Mouse (Mus musculus): ENCODE data around the gene Rasgef1a.
A peak's percentile ranks its signal among the peaks of the same experiment; 100 is the strongest.

Rasgef1a gene

DNA sequence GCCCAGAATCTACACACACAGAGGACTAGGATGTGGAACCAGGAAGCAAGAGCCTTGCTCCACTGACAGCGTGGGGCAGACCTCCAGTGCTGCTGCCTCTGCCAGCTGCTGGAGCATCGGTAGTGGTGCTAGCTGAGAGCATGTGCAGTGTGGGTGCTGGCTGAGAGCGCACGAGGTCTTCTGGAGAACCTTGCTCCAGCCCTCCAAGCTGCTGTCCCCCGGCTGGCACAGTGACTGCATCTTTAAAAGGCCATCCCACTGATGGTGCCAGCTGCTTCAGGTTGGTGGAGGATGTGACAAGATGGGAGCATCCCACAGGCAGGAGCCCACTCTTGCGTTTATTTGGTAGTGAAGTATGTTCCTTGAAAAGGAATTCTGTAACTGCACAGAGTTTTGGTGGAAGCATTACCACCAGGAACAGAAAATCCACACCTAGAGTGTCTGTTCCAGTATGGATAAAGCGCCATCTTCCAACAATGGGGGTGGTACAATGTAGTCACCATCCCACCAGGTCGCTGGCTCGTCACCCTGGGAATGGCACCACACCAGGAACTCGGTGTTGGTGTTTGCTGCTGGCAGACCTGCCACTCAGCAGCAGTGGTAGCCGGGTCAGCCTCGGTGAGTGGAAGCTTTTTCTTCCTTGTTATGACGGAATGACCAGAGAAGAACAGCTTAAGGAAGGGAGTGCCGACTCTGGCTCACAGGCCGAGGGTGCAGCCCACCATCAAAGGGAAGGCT lies 11.8 kb downstream of the Rasgef1a start:
- DNase-seq (ENCODE audit: inconsistent age in 2 of 2, low spot score in 1 of 2), result no peak

DNA sequence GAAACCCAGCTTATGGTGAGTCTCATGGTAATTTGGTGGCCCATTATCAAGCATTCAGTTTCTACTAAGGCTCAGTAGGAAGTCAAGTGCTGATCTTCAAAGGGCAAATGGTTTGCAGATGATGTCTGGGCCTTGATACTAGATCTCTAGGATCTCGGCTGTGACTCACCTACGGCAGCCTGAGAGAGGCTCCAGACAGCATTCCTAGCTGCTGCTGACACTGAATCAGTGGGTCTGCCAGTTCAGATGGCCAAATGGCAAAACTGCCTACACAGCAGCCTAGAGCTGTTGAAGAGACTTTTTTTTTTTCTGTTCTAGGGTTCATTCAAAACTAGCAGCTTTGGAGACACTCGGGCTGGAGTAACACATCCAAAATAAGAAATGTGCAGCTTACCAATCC lies 15.8 kb downstream of the Rasgef1a start:
- no peak for DNase-seq (ENCODE audit: inconsistent age in 2 of 2, low spot score in 1 of 2)

GRCm38 (mm10) chr6:118031467-118031866 lies 20.2 kb downstream of the Rasgef1a start:
- DNase-seq (ENCODE audit: inconsistent age in 2 of 2, low spot score in 1 of 2), result no peak

GRCm38 (mm10) chr6:118035639-118036038 lies 24.4 kb downstream of the Rasgef1a start:
- DNase-seq (ENCODE audit: inconsistent age in 2 of 2, low spot score in 1 of 2), result no peak

DNA sequence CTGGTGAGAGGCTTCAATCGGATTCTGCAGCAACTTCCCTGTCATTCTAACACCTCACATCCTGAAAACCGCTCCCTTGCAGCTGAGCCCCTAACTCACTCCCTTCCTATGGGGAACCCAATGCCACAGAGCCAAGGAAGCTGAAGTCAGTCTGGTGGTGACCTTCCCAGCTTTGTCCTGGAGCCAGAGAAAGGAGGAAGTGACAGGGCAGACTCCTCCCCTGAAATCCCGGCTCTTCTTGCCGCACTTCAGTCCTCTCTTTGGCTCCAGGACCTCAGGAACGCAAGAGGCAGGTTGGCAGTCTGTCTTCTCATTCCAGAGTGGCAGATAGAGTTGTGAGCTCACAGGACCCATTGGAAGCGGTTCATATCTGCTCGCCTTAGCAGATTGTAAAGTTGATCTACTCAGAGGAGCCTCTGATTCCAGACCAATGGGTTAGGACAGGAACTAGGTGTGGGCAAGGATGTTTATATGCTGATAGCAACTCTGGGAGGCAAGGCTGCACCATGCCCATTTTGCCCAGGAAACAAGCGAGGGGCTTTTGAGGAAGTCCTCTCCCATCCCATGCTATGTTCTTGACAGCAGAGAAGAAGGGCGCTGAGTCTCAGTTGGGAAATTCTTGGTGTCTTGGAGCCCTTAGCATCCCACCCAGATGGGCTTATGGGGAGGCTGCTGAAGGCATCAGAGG lies 25.0 kb downstream of the Rasgef1a start:
- no peak for DNase-seq (ENCODE audit: inconsistent age in 2 of 2, low spot score in 1 of 2)

- no peak for DNase-seq (ENCODE audit: inconsistent age in 2 of 2, low spot score in 1 of 2)
These were observed 25.6 kb downstream of the Rasgef1a start for GRCm38 (mm10) chr6:118036866-118037265.

DNA sequence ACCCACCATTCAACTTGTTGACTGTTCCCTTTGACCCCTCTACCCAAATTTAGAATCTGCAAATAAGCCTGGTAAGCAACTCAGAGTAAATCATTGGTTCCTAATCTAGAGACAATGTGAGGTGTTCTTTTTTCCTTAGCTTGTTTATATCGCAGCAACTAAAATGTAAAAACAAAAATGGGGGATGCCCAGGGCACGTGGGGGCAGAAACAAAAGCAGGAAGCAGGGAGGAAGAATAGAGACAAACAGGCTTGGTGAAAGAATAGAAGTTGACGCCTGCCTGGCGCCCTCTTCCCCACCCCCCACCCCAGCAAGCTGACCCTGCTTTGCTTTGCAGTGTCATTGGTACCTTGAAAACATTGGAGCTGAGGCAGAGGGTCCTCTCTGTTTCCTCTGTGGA lies 33.9 kb downstream of the Rasgef1a start:
- DNase-seq (ENCODE audit: inconsistent age in 2 of 2, low spot score in 1 of 2), result no peak

DNA sequence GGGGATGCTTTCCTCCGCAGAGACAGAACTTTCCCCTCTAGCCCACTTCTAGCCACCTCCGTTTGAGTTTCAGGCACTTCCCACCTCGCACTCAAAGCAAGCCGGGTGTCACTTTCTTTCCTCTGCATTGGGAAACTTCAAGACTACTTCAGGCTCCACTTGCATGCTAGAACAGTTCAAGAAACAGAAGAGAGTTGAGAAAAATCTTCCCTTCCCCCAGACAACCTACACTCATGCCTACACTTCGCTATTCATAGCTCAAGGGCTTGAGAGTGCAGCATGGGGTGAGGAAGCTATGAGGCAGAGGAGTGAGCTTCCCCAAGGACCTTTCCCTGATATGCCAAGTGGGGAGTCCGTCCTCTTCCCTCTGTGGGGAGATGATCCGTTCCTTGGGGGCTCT lies 34.7 kb downstream of the Rasgef1a start:
- no peak for DNase-seq (ENCODE audit: inconsistent age in 2 of 2, low spot score in 1 of 2)

DNA sequence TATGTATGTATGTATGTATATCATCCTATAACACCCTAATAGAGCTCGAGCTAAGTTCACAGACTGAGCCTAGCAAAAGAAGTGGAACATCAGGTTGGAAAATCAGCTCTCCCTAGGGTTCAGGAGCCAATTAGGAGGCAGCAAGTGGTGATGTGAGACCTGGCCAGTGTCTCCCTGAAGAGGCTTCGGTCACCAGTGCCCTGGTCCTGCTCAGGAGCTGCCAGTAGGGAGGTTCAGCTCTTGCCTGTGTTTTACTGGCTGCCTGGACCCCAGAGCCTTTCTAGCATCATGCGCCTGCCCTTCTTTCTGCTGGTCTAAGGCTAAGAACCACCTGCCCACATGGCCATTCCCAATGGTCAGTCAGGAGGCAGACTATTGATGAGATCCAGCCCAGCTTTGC lies 35.3 kb downstream of the Rasgef1a start:
- DNase-seq (ENCODE audit: inconsistent age in 2 of 2, low spot score in 1 of 2), result no peak

DNA sequence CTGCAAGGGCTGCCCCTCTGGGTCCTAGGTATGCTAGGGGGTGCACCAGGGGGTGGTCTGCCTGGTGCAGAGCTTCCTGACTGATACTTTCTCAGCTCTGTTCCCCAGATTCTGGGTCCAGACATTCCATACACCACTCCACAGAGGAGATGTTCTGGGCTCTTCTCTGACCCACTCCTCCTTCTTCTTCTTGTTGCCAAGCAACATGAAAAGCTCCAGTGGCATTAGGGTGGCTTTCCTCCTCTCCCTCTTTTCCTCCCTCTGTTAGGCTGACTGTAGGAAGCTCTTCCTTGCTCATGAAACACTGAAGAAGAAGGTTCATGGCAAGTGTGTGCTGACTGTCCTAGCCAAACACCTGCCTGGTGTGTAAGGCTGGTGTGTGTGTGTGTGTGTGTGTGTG lies 35.7 kb downstream of the Rasgef1a start:
- DNase-seq (ENCODE audit: inconsistent age in 2 of 2, low spot score in 1 of 2), result no peak

GRCm38 (mm10) chr6:118047811-118048505 lies 36.7 kb downstream of the Rasgef1a start:
- DNase-seq (ENCODE audit: inconsistent age in 2 of 2, low spot score in 1 of 2), result no peak

GRCm38 (mm10) chr6:118049776-118050175 lies 38.5 kb downstream of the Rasgef1a start:
- DNase-seq (ENCODE audit: inconsistent age in 2 of 2, low spot score in 1 of 2), result no peak

DNA sequence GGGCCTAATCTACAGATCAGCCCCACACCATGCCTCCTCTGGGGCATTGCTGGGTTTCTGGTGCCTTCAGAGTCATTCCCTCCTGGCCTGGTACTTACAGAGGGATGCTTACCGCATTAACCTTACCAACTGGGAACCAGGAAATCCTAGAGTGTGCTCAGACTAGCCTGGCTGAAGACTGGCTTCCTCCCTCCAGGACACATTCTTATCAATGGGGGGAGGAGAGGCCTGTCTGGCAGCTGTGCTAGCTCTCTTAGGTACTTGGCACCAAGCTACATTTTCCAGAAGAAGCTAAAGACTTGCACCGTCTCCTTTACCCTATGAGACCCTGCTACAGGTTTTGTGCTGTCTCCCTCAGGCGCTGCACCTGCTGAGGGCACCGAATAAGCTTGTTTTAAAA lies 40.2 kb downstream of the Rasgef1a start:
- no peak for DNase-seq (ENCODE audit: inconsistent age in 2 of 2, low spot score in 1 of 2)

DNA sequence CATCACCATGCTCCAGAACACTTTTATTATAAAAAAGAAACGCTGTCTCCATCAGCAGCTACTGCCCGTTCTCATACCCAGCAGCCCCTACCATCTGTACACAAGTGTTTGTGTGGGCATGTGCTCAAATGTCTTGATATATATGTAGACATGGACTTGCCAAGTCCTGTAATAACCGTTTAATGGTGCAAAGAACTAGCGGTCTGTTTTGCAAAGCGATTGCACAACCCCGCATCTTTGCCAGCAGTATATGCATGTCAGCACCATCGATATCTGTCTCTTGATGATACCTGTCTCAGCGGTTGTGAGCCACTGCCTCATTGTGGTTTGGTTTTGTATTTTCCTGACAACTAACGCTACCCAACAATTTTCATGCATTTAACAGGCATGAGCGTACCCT lies 44.0 kb downstream of the Rasgef1a start:
- no peak for DNase-seq (ENCODE audit: inconsistent age in 2 of 2, low spot score in 1 of 2)

GRCm38 (mm10) chr6:118061266-118061665 lies 50.0 kb downstream of the Rasgef1a start:
- DNase-seq (ENCODE audit: inconsistent age in 2 of 2, low spot score in 1 of 2), result no peak

DNA sequence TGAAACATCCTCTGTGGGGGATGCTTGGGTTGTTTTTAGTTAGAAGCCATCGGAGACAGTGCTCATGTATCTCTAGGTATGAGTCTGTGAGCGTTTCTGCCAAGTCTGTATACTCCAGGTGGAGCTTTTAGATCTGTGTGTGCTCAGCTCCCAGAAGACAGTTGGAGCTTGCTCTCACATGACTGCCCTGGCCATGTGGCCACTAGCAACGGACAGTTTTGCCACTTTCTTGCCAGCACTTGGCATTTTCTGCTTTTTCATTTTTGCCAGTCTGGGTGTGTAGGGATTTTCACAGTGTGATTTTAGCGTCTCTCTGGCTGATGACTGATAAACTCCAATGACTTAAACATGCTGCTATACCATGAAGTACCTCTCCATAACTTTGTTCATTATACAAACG lies 52.0 kb downstream of the Rasgef1a start:
- DNase-seq (ENCODE audit: inconsistent age in 2 of 2, low spot score in 1 of 2), result no peak

- peak; percentile 15 to 59 for DNase-seq (ENCODE audit: inconsistent age in 2 of 2, low spot score in 1 of 2)
These were observed 53.8 kb downstream of the Rasgef1a start for GRCm38 (mm10) chr6:118064968-118065530.

DNA sequence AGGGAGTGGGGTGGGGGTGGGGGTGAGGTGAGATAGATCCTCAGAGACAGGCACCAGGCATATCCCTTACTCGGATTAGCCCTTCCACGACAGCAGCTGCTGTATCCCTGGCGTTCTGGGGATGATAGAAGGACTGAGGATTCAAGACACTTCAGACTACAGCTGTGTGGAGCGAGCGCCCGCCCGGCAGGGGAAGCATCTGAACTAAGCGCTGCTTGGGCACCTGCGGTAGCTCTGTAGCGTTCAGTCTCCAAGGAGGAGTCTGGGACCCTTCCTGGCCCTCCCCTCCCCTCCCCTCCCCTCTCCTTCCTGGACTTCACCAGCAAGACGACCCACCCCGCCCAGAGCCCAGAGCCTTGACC lies 54.6 kb downstream of the Rasgef1a start:
- peak in 1 of 2 experiments; percentile 27 for DNase-seq (ENCODE audit: inconsistent age in 2 of 2, low spot score in 1 of 2)

DNA sequence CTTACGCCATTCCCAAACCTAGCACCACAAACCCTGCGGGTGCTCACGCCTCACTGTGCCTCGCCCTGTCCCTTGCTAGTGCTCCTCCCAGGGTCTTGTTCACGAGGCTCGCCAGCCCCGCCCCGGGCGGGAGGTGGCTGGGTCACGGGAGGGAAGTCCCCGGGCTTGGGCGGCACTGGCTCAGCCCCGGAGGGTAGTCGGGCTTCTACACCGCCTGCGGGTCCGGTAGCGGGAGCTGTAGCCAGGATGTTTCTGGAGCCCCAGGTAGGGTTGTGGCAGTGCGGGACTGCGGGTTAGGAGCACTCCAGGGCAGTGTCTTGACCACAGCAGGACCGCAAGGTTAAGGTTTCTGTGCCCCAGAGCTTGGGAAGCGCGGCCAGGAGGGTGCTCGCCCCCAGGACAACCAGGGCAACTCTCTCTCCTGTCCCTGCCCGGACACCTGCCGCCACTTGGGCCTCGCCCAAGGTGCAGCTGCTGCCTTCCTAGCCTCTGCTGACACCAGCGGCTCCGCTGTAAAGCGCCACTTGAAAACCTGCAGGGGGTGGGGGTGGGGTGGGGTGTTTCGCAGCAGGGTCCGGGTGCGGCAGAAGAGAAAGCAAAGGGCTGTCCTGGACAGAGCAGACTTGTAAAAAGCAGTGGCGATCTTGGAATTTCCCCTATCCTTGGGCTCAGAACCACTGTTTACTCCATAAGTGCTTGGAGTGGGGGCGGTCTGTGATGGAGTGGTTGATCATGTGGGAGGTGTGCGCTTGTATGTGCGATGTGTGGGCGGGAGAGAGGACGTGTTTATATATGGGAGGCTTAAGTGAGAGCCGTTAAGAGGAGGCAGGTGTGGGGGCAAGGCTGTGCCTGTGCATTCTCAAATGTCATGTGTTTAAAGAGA lies 55.2 kb downstream of the Rasgef1a start:
- DNase-seq (ENCODE audit: inconsistent age in 2 of 2, low spot score in 1 of 2), result peak; percentile 32 to 68

- DNase-seq (ENCODE audit: inconsistent age in 2 of 2, low spot score in 1 of 2), result no peak
These were observed 56.5 kb downstream of the Rasgef1a start for GRCm38 (mm10) chr6:118067720-118068119.
